Mouse (Mus musculus) brain, embryonic 14.5 days (tissue): ENCODE measurements around the gene Ubc.
A peak's percentile ranks its signal among the peaks of the same experiment; 100 is the strongest.

Source experiments
- CTCF ChIP-seq: fragments of 200-500 bp; IDR thresholded peaks from 2 replicates; pipeline ENCODE4 v1.5.1; 2012; ENCODE audit warnings: inconsistent platforms, mild to moderate bottlenecking, moderate library complexity, borderline replicate concordance; ENCODE audit not compliant: insufficient read depth, insufficient read length; ENCODE audit errors: extremely low read depth
- POLR2A ChIP-seq: fragments of 200-500 bp; IDR thresholded peaks from 2 replicates; pipeline ENCODE4 v1.6.1; 2012; ENCODE audit warnings: mild to moderate bottlenecking, inconsistent platforms, borderline replicate concordance; ENCODE audit not compliant: poor library complexity, insufficient read depth, insufficient read length, severe bottlenecking; ENCODE audit errors: extremely low read depth

DNA sequence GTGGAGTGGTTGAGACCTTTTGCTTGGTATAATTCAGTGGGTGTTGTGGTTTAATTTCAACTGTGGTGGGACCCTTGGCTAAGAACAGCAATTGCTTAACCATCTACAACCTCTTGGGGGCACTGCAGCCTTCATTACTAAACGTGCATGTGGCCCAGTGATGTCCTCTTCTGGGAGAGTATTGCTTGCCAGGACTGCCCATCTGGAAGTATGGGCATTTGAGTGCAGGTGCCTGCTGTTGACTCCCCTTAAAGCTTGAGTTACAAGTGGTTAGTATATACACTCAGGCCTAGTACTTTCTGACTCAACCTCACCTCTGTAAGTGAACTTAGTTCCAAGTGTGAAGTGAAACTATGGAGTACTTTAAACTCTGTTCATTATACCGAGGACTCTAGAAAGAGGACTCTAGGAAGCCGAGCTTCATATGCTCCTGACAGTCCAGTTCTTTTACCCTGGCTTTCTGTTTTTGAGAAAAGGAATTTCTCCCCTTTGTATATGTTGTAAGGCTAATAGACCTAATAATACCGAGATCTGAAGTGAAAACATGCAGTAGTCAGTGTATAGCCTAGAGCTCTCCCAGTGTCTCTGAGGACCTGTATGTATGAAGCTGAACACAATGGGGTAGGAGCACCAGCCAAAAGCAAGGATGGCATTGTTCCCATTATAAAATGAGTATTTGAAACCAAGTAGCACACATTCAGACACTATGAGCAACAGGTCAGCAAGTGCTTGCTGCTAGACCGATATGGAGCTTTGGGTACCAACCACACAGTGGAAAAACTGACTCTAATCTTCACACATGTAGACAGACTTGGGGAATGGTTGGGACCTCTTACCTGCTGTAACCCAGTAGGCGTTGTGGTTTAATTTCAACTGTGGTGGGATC is 7.1 kb downstream of the Ubc start:
- TF ChIP-seq POLR2A, result no peak
- TF ChIP-seq CTCF, result peak; percentile 70
